Mouse (Mus musculus): ENCODE measurements around the gene Atxn7l1. TPM values are rescaled to one million over a fixed set of nuclear protein-coding genes. Genes with fewer than 3 reads are reported as not detected.

Atxn7l1 gene
- total RNA-seq, 2 experiments from 2014 or later, result 56.3 to 64.5 TPM

DNA sequence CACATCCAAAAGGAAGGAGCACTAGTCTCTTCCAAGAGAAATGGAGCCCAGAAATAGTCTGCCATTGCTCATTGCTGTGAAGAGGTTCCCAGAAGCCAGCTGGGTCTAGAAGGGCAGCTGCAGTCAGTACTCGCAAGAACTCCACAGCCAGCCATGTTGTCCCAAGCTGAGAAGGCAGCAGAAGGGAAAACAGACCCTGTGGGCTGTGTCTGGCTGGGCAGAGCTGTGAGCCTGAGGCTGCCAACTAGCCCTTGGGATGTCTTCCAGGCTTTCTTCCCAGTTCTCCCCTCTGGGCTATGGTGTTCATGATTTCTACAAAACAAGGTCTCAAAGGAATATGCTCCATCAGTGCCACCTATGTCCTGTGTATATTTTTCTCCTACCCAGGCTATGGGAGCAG, 128.5 kb downstream of the Atxn7l1 start:
- peak in 1 of 2 experiments; percentile 35 for DNase-seq

DNA sequence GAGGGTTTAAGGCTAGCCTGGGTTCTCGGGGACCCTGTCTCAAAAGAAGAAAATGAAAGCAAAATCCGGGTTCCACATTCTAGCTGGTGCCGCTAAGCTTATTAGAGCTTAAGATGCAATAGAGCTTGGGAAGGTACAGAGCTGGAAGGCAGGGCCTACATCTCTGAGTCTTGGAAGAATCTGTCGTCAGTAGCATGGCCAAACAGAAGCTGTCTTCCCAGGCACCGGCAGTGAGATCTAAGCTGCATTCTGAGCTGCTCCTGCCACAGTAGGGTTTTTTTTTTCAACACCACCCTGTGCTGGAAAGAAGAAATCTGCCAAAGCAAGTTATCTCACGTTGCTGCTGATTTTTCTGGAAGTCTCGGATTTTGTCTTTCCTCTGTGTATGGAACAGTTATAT, 129.9 kb downstream of the Atxn7l1 start:
- DNase-seq, result no peak

DNA sequence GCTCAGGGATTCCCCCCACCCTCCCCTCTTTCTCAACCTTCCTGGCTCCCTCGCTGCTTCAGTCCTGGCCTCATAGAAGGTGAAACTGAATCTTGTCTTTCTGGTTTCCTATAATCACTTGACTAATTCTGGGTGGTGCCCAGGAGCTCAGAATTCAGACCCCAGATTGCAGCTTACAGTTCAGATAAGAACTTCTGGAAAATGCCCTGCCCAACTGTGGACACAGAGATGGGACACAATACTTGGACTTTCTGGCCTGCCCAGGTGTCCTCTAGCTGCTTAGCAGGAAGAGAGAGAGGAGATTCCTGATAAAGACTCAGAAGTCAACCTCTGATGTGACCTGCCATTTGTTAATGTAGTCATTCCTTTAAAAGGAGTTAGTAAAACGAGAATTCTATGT, 131.7 kb downstream of the Atxn7l1 start:
- DNase-seq, result no peak

DNA sequence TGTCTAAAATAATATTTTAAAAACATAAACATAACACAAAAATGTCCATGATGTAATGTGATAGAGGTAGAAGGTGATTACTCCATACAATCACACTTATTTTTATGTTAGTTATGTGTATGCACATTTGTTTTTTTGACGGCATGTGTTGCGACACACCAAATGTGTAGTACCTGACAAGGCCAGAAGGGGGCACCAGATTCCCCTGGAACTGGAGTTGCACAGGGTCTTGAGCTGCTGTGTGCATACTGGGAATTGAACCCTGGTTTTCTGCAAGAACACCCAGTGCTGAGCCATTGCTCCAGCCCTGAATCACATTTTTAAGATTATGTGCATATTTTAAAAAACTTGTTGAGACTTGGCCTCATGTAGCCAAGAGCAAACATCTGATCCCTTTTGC, 133.3 kb downstream of the Atxn7l1 start:
- peak in 1 of 2 experiments; percentile 38 for DNase-seq

DNA sequence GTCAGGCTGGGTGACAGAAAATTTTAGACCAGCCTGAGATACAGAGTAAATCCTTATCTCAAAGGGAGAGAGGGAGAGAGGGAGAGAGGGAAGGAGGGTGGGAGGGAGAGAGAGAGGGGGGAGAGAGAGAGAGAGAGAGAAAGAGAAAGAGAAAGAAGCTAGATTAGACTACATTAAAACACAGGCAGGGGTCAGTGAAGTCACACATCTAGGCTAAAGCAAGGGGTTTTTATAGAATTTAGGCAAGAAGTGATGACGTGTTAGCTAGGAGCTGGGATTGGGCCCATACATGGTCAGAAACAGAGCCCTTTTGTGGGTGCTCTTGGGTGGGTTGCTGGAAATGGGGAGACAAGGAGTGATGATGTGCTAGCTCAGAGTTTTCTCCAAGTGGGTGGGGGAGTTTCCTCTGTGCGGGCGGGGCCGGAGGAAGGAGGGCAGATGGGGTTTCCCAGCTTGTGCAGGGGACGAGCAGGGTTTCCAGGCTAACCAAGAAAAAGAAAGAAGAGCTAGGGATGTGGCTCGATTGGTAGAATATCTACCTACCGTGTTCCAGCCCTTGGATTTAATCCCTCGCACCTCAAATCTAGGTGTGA, 136.9 kb downstream of the Atxn7l1 start:
- no peak for DNase-seq

DNA sequence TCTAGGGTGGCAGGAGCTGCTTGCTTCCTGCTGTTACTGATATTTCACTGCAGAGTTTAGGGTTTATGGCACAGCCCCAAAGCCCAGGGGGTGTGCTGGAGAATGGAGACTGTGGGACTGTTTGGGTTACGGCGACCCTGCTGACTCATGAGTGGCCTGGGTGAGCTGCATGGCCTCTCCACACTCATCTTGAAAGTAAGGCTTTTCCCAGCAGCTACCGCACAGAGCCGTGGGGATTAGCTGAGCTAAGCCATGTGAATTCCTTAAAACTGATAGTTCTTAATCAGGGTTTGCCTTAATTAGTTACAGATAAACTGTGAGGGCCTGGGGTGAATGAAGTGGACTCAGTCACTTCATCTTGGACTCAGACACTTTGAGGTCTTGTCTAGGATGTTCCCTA, 137.9 kb downstream of the Atxn7l1 start:
- DNase-seq, result no peak

DNA sequence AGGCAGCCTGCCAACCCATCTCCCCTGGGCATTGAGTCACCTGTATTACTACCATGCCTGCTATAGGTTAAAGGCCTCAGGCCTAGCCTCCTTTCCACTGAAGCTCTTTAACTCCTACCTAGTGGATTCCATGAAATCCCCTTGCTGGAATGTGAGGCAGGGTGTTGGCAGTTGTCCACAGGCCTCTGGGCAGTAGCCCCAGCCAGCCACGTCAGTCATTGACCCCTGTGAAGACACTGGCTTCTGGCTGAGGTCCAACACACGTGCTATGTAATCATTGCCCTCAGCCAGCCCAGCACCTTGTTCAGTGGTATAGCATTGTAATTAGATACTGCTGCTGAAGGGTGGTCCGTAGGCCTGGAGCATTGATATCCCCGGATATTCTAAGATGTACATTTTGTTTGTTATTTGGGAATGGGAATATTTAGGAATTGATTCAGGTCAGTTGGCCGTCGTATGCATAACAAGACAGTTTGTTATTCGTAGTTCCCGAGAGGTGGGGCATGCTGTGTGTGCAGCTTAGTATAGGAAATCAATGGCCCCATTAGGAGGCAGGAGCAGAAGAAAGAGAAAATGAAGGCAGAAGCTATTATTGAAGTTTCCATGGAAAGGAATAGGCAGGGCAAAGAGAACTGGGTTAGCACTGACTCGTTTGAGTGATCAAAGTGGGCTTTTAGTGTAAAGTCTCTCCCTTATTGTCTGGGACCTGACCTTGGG, 138.6 kb downstream of the Atxn7l1 start:
- no peak for DNase-seq

DNA sequence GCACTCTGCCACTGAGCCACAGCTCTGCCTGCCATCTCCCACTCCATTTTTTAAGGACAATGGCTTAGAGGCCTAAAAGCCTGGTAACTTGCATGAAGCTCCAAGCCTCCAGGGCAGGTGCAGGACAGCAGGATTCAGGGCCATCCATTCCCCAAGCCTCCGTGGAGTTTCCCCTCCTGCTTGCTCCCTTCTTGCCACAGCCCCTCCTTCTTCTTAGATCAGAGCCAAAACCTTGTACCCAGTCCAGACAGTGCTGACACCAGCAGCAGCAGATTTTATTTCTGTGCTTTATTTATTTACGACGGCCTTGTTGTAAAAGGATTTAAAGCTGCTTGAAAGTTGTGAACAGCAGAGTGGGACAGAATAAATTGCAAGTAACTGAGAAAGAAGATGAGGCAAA, 140.2 kb downstream of the Atxn7l1 start:
- DNase-seq, result no peak

DNA sequence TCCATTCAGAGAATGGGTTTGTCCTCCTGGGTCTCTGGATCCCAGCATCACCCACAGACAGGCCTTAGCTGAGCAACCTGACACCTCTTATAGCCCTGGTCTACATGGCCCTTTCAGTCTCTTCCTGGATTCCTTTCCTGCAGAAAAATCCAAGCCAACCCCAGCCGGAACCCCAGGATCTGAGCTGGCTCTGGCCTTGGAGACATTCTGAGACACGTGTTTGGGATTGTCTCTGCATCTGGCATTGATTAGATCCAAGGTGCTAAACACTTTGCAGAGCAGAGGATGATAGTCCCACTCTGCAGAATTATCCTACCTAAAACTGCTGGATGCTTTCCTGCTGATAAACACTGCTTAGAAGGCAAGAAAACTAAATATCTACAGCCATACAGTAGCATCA, 141.3 kb downstream of the Atxn7l1 start:
- no peak for DNase-seq

DNA sequence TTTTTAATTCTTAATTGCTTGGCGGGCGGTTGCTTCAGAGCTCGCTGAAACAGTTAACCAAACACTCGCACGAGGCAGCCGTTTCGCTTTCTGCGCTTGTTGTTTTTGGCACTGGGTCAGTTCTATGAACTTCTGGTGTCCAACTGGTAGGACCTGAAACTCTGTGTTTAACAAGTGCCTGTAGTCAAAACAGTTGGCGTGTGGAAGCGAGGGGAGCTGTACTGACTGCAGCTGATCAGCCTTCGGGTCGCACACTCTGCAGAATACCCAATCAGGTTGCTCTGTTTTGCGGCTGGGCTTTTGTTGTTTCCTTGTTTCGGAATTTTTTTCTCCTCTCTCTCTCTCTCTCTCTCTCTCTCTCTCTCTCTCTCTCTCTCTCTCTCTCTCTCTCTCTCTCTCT, 154.6 kb downstream of the Atxn7l1 start:
- DNase-seq, result peak; percentile 35 to 49

DNA sequence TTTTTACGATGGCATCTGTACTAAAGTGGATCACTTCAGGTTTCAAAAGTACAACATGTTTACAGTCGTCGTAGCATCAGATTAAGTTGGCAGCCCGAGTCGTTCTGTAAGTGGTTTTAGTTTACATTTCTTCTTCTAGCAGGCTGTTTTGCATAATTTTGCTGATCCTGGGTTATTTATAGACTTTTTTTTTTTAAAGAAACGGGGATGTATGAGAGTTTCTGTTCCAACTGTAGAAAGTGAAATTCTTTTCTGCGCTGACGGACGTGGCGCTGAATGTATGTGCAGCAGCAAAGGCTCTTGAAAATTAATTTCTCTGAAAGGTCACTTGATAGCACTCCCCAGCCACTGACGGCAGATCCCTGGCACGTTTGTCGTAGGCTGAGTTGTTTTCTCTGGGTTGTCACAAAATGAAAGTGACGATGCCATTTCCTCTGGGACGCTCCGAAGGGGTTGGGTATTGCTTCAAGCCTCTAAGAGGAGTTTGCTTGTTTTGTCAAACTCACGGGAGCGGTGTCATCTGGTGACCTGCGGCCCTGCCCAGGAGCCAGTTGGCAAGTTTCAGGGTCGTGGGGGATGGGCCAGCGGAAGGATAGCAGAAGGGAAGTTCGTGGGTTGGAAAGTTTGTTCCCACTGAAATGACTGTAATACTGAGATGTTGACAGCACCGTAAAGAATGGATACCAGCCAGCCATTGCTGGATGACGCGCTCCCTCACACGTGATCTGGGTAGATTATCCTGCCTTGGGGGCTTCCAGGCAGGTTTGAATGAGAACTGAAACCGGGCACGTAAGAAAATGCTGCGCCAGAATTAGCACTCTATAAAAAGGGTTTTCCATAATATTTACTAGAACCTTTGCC, 155.3 kb downstream of the Atxn7l1 start:
- peak; percentile 36 to 37 for DNase-seq

DNA sequence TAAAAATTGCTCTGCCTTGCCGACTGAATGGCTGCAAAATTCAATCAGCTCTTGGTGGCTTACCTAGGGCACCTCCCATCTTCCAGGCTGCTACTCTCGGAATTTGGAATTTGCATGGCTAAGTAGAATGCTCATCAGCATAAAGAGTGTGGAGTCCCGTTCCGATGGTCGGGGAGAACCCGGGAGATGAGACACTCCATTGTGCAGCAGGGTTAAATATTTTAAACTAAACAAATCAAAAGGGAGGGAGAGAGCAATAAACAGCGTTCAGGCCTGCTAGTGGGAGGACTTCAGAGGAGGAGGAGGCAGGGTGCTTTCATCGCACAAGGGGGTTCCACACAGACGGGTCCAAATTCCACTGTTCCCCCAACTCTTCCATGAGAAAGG, 155.9 kb downstream of the Atxn7l1 start:
- DNase-seq, result no peak

DNA sequence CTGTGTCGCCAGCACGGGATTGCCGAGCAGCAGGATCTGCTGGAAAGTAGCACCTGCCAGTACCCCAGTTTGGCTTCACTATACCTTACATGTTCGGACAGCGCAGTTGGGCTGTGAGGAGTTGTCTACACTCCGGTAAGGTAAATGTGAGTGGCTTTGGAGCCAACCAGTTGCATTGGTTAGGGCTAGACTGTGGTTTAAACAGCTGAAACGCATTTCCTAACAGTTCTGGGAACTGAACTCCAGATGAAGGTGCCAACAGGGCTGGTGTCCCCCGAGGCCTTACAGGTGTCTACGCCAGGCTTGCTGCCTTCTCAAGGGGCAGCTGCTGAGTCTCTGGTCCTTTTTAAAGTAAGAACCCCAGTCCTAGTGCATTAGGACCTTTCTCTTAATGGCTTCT, 157.6 kb downstream of the Atxn7l1 start:
- DNase-seq, result no peak

DNA sequence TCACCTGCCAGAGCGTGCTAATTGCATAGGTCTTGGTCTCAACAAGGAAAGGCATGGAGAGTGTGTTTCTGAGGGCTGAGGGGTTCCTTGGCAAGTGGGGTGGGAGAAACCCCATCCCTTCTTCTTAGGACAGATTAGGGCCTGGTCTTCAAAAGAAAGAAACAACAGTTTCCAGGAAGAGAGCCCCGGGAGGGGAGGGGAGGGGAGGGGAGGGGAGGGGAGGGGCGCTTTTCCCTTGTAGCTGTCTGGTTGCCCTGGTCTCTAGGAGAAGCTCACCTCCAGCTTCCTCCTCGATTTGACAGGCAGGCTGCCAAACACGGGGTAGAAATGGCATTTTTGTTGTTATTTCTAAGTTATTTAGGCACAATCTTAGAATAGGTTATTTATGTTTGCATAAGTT, 159.0 kb downstream of the Atxn7l1 start:
- DNase-seq, result no peak

DNA sequence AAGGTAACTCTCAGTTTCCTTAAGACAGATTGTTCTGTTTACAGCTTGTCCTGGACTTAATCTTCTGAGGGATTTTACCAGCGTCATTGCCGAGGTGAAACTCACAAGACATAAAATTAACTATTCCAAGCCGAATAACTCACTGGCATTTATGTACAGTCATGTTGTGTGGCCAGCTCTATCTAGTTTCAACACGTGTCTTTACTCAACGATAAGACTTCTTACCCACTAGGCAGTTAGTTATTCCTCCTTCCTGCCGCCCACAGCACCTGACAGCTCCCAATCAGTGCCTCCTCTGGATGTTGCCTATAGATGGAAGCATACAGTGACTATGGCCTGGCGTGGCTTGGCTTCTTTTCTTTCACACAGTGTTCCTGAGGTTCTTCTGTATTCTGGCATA, 161.2 kb downstream of the Atxn7l1 start:
- DNase-seq, result no peak

DNA sequence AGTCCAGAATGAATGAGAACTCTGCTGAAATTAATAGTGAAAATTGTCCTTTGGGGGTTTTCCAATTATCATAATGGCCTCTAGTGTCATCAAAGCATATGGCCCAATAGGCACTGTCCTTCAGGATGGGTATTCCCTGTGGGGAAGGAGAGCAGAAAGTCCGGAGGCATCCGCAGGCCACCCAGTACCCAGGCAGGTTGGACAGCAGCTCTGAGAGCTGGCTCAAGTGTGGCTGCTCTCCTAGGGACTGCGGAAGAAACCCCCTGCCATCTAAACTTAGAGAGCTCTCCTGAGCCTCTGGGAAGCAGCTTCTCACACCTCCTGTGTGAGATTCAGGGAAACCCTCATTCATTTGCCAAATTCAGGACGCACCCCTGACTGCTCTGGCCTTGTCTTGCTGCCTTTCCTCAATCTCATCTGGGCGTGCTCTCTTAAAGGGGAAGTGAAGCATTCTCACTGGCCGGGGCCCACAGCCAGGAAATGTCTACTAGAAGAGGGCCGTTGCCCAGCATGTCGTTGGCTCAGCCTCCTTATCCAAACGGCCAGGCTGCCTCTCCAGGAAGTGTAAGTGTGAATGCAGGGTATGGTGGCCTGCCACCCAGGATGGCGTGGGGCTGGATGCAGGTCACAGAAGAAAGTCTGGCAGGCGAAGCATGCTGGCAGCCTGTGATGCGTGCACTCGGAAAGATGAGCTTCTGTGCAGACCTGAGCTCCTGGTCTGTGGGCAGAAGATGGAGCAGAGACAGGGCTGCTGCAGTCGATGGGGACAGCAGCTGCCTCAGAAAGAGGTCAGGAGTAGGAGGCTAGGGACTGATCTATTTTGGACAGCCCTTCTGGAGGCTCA, 166.6 kb downstream of the Atxn7l1 start:
- DNase-seq, result peak; percentile 57 to 62

DNA sequence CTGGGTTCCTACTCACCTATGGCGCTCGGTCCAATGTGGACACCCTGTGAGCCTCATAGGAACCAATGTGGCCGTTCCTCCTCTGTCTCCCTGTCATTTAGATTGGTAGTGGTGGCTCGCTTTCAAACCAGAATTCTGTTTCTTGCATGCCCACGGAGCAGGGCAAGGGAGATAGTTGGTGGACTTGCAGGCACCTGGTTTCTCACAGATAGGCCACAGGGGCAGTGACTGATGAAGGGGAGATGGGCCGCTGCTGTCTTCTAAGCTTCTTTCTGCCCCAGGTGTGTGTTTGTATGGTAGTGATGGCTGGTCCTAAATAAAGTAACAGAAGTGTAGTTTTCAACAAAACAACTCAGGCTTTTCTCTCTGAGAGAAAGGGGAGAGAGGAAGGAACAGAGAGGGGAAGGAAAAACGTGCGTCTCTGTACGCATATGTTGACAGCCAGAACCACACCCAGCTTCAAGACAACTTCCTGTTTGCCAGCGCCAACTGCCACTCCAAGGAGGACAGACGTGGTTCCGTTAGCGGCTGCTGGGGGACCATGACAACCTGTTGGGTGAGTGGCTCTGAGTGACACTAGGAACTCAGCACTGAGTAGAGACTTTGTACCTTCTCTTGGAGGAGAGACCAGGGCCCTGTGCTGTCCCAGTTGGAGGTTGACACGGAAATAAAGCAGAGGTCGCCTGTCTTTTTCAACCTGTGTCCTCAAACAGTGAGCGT, 167.6 kb downstream of the Atxn7l1 start:
- DNase-seq, result no peak

DNA sequence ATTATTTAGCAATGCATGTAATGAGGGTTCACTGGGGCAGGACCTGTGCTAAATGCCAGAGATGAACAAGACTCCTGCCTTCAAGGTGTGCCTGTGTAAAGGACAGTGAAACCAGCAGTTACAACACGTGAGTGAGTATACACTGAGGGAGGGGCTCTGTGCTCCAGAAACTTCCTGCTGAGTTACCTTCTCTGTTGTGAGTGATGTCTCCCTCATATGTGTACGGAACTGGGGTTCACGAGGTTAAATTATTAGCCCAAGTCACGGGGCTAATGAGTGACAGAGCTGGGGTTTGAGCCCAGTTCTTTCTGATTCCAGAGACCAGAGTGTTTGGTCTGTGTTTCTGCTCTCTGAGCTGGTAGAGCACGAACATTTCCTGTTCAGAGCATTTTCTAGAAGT, 168.3 kb downstream of the Atxn7l1 start:
- no peak for DNase-seq

DNA sequence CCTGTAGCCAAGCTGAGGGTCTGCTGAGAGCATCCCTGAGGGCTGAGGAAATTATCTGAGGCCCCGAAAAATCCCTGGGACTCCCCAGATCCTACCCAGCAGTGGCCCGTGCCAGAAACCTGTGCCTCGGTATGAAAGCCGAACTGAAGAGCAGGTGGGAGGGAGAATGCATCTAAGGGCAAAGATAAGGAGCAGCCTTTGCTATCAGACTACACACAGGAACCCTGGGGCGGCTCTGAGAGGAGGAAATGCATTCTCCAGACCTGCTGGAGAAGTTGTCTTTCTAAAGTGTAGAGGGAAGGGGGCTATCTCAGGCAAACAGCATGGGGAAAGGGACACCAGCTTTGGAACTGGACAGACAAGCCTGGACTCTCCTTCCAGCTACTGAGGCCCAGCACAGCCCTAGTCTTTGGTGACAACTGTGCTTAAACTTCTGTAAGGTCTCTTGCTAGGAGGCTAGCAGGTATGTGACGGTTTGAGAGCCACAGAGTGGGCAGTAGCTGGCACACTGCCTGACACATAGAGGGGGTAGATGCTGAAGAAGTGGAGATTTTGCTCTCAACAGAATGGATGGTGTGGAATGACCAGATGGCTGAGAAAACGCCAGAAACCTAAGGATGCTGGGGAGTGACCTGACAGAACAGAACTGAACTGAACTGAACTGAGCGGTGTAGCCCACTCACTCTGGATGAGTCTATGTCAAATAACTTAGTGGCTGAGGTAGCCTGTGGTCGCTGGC, 170.5 kb downstream of the Atxn7l1 start:
- DNase-seq, result no peak

DNA sequence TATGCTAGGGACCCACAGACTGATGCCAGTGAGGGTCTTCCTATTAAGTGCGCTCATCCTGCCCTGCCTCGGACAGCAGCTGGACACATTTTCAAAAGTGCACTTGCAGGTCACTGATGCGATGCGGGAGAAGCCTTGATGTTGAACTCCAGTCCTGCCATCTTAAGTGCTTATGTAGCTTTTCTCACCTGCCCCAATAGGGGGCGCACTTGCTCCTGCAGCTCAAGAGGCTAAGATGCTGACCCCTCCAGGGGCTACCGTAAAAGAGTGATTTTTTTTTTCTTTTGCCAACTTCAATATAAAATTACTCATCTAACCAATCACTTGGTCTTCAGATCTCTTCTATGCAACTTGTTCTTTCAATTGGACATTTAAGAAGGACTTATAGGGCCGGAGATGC, 175.1 kb downstream of the Atxn7l1 start:
- DNase-seq, result no peak

DNA sequence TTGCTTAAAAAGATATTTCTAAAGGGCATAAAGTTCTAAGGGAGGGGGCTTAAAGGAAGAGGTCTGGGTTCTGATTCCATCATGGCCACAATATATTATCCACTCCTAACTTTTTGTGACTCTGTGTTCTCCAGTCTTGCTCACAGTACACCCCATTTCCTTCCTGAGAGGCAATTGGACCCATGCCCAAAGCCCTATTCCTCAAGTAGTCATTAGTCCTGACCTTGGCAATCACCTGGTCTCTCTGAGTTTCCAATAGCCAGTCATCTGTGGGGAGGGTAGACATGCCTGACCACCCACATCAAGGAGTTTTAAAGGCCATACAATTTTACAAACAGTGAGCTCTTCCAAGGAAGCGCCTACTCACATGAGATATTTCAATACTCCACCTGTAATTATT, 176.3 kb downstream of the Atxn7l1 start:
- DNase-seq, result no peak
